Mouse (Mus musculus): ENCODE results near the gene Gm2a. TPM values are rescaled to one million over a fixed set of nuclear protein-coding genes. Genes with fewer than 3 reads are reported as not detected.
"Not testable (repeated sequence)": the region's sequence is repeated elsewhere in the genome, so short reads cannot be mapped to it uniquely, and the experiment has no call there.

Gm2a gene
- polyA plus RNA-seq, 1 experiment from 2014 or later = 32.6 TPM

- Histone ChIP-seq H3K4me2 (ENCODE audit: low read depth, low read length) (no peak overlapping the region), H3K4me3 (ENCODE audit: low read depth, low read length) (no peak overlapping the region), H3K27me3 (ENCODE audit: control insufficient read depth, insufficient read depth, low read depth, low read length) (no peaks in the 10 kb centered on the region), H3K36me3 (ENCODE audit: control insufficient read depth, insufficient read depth) (no peaks in the 10 kb centered on the region), H3K9me3 (replicated peaks; ENCODE audit: control insufficient read depth, low read length) (no peaks in the 10 kb centered on the region), H3K9ac (ENCODE audit: low read depth, low read length) (no peak overlapping the region), H3K27ac (ENCODE audit: low read length) (no peak overlapping the region), H3K4me1 (ENCODE audit: control insufficient read depth, low read depth, low read length) (peaks cover 16% of the 10 kb centered on the region)
- WGBS (ENCODE audit: insufficient replicate concordance) = 60% methylated on average over 3 of the region's 3 CpGs
- ATAC-seq (ENCODE audit: low read depth) = no peak
These were observed 4.1 kb downstream of the Gm2a start for GRCm38 (mm10) chr11:55102015-55102414.

- H3K36me3 ChIP-seq (ENCODE audit: control insufficient read depth, insufficient read depth) = no peaks in the 10 kb centered on the region
- no peak overlapping the region for H3K27ac ChIP-seq (ENCODE audit: low read length)
- no peak overlapping the region for H3K4me3 ChIP-seq (ENCODE audit: low read depth, low read length)
- no peak for ATAC-seq (ENCODE audit: low read depth)
- no peak overlapping the region for H3K4me2 ChIP-seq (ENCODE audit: low read depth, low read length)
- peaks cover 9% of the 10 kb centered on the region for H3K4me1 ChIP-seq (ENCODE audit: control insufficient read depth, low read depth, low read length)
- H3K9ac ChIP-seq (ENCODE audit: low read depth, low read length) = no peak overlapping the region
- no peaks in the 10 kb centered on the region for H3K27me3 ChIP-seq (ENCODE audit: control insufficient read depth, insufficient read depth, low read depth, low read length)
- H3K9me3 ChIP-seq (replicated peaks; ENCODE audit: control insufficient read depth, low read length) = no peaks in the 10 kb centered on the region
- 66% methylated on average over 3 of the region's 3 CpGs for WGBS (ENCODE audit: insufficient replicate concordance)
These were observed 5.3 kb downstream of the Gm2a start for GRCm38 (mm10) chr11:55103229-55103628.

- Histone ChIP-seq H3K9ac (ENCODE audit: low read depth, low read length) (no peak overlapping the region), H3K27me3 (ENCODE audit: control insufficient read depth, insufficient read depth, low read depth, low read length) (no peaks in the 10 kb centered on the region), H3K9me3 (replicated peaks; ENCODE audit: control insufficient read depth, low read length) (no peaks in the 10 kb centered on the region), H3K4me2 (ENCODE audit: low read depth, low read length) (no peak overlapping the region), H3K4me3 (ENCODE audit: low read depth, low read length) (no peak overlapping the region), H3K4me1 (ENCODE audit: control insufficient read depth, low read depth, low read length) (peaks cover 2% of the 10 kb centered on the region; the same call in 1 of the 2 replicates), H3K36me3 (ENCODE audit: control insufficient read depth, insufficient read depth) (no peaks in the 10 kb centered on the region), H3K27ac (ENCODE audit: low read length) (no peak overlapping the region)
- peak; percentile 47; the same call in 1 of the 2 replicates for ATAC-seq (ENCODE audit: low read depth)
- 34% methylated on average over 4 of the region's 4 CpGs for whole genome bisulfite sequencing (ENCODE audit: insufficient replicate concordance)
These were observed 7.5 kb downstream of the Gm2a start for GRCm38 (mm10) chr11:55105389-55105788.

- 40% methylated on average over 1 of the region's 1 CpGs for WGBS (ENCODE audit: insufficient replicate concordance)
- no peak overlapping the region for H3K27ac ChIP-seq (ENCODE audit: low read length)
- no peak overlapping the region for H3K4me3 ChIP-seq (ENCODE audit: low read depth, low read length)
- H3K9ac ChIP-seq (ENCODE audit: low read depth, low read length) = no peak overlapping the region
- H3K4me1 ChIP-seq (ENCODE audit: control insufficient read depth, low read depth, low read length) = peaks cover 2% of the 10 kb centered on the region; the same call in 1 of the 2 replicates
- no peaks in the 10 kb centered on the region for H3K9me3 ChIP-seq (replicated peaks; ENCODE audit: control insufficient read depth, low read length)
- no peak for ATAC-seq (ENCODE audit: low read depth)
- H3K4me2 ChIP-seq (ENCODE audit: low read depth, low read length) = no peak overlapping the region
- no peaks in the 10 kb centered on the region for H3K36me3 ChIP-seq (ENCODE audit: control insufficient read depth, insufficient read depth)
- H3K27me3 ChIP-seq (ENCODE audit: control insufficient read depth, insufficient read depth, low read depth, low read length) = no peaks in the 10 kb centered on the region
These were observed 8.7 kb downstream of the Gm2a start for GRCm38 (mm10) chr11:55106636-55107035.

GRCm38 (mm10) chr11:55109521-55110300, 11.8 kb downstream of the Gm2a start:
- H3K9ac ChIP-seq (ENCODE audit: low read depth, low read length) = no peak overlapping the region
- no peaks in the 10 kb centered on the region for H3K9me3 ChIP-seq (replicated peaks; ENCODE audit: control insufficient read depth, low read length)
- H3K4me2 ChIP-seq (ENCODE audit: low read depth, low read length) = no peak overlapping the region
- no peaks in the 10 kb centered on the region for H3K36me3 ChIP-seq (ENCODE audit: control insufficient read depth, insufficient read depth)
- no peaks in the 10 kb centered on the region for H3K27me3 ChIP-seq (ENCODE audit: control insufficient read depth, insufficient read depth, low read depth, low read length)
- 70% methylated on average over 7 of the region's 7 CpGs for WGBS (ENCODE audit: insufficient replicate concordance)
- ATAC-seq (ENCODE audit: low read depth) = no peak
- H3K4me1 ChIP-seq (ENCODE audit: control insufficient read depth, low read depth, low read length) = no peaks in the 10 kb centered on the region; the same call in 1 of the 2 replicates
- H3K27ac ChIP-seq (ENCODE audit: low read length) = no peak overlapping the region
- H3K4me3 ChIP-seq (ENCODE audit: low read depth, low read length) = no peak overlapping the region

GRCm38 (mm10) chr11:55110566-55111169, 12.8 kb downstream of the Gm2a start:
- WGBS (ENCODE audit: insufficient replicate concordance) = 65% methylated on average over 7 of the region's 7 CpGs
- ATAC-seq (ENCODE audit: low read depth) = no peak
- H3K9ac ChIP-seq (ENCODE audit: low read depth, low read length) = no peak overlapping the region
- no peaks in the 10 kb centered on the region for H3K27me3 ChIP-seq (ENCODE audit: control insufficient read depth, insufficient read depth, low read depth, low read length)
- no peak overlapping the region for H3K4me3 ChIP-seq (ENCODE audit: low read depth, low read length)
- no peak overlapping the region for H3K4me2 ChIP-seq (ENCODE audit: low read depth, low read length)
- no peaks in the 10 kb centered on the region for H3K9me3 ChIP-seq (replicated peaks; ENCODE audit: control insufficient read depth, low read length)
- H3K36me3 ChIP-seq (ENCODE audit: control insufficient read depth, insufficient read depth) = no peaks in the 10 kb centered on the region
- no peaks in the 10 kb centered on the region; the same call in 1 of the 2 replicates for H3K4me1 ChIP-seq (ENCODE audit: control insufficient read depth, low read depth, low read length)
- no peak overlapping the region for H3K27ac ChIP-seq (ENCODE audit: low read length)

- H3K4me1 ChIP-seq (ENCODE audit: control insufficient read depth, low read depth, low read length) = no peaks in the 10 kb centered on the region; the same call in 1 of the 2 replicates
- H3K27ac ChIP-seq (ENCODE audit: low read length) = peak overlapping the region; percentile 62
- H3K27me3 ChIP-seq (ENCODE audit: control insufficient read depth, insufficient read depth, low read depth, low read length) = no peaks in the 10 kb centered on the region
- H3K9ac ChIP-seq (ENCODE audit: low read depth, low read length) = no peak overlapping the region
- no peak overlapping the region for H3K4me2 ChIP-seq (ENCODE audit: low read depth, low read length)
- no peaks in the 10 kb centered on the region for H3K9me3 ChIP-seq (replicated peaks; ENCODE audit: control insufficient read depth, low read length)
- no peak overlapping the region for H3K4me3 ChIP-seq (ENCODE audit: low read depth, low read length)
- ATAC-seq (ENCODE audit: low read depth) = peak; percentile 72
- WGBS (ENCODE audit: insufficient replicate concordance) = 21% methylated on average over 7 of the region's 7 CpGs
- no peaks in the 10 kb centered on the region for H3K36me3 ChIP-seq (ENCODE audit: control insufficient read depth, insufficient read depth)
These were observed 15.4 kb downstream of the Gm2a start for GRCm38 (mm10) chr11:55113209-55113860.

GRCm38 (mm10) chr11:55113861-55114250, 15.9 kb downstream of the Gm2a start:
- WGBS (ENCODE audit: insufficient replicate concordance) = 17% methylated on average over 4 of the region's 4 CpGs
- H3K9ac ChIP-seq (ENCODE audit: low read depth, low read length); H3K4me1 ChIP-seq (ENCODE audit: control insufficient read depth, low read depth, low read length); H3K9me3 ChIP-seq (replicated peaks; ENCODE audit: control insufficient read depth, low read length); H3K4me3 ChIP-seq (ENCODE audit: low read depth, low read length); H3K4me2 ChIP-seq (ENCODE audit: low read depth, low read length); H3K36me3 ChIP-seq (ENCODE audit: control insufficient read depth, insufficient read depth); H3K27me3 ChIP-seq (ENCODE audit: control insufficient read depth, insufficient read depth, low read depth, low read length): not testable (repeated sequence)
- ATAC-seq (ENCODE audit: low read depth) = peak; percentile 30; the same call in 1 of the 2 replicates
- peak overlapping the region; percentile 62 for H3K27ac ChIP-seq (ENCODE audit: low read length)

GRCm38 (mm10) chr11:55114291-55114690, 16.4 kb downstream of the Gm2a start:
- Histone ChIP-seq H3K27ac (ENCODE audit: low read length) (peak overlapping the region; percentile 39; the same call in 1 of the 2 replicates), H3K4me1 (ENCODE audit: control insufficient read depth, low read depth, low read length) (no peaks in the 10 kb centered on the region; the same call in 1 of the 2 replicates), H3K4me3 (ENCODE audit: low read depth, low read length) (no peak overlapping the region), H3K9me3 (replicated peaks; ENCODE audit: control insufficient read depth, low read length) (no peaks in the 10 kb centered on the region), H3K36me3 (ENCODE audit: control insufficient read depth, insufficient read depth) (no peaks in the 10 kb centered on the region), H3K27me3 (ENCODE audit: control insufficient read depth, insufficient read depth, low read depth, low read length) (no peaks in the 10 kb centered on the region), H3K4me2 (ENCODE audit: low read depth, low read length) (no peak overlapping the region), H3K9ac (ENCODE audit: low read depth, low read length) (no peak overlapping the region)
- ATAC-seq (ENCODE audit: low read depth) = no peak
- WGBS (ENCODE audit: insufficient replicate concordance) = 64% methylated on average over 2 of the region's 2 CpGs
